Mouse (Mus musculus) spleen, postnatal 0 days (tissue): ENCODE measurements around the gene Rnf224. TPM values are rescaled to one million over a fixed set of nuclear protein-coding genes. Genes with fewer than 3 reads are reported as not detected.

Source experiments
- polyA plus RNA-seq: library from polyadenylated mRNA; unstranded; fragments of >200 nt; fragmentation: Nextera tagmentation; extraction: Ambion mirVana; gene quantifications from 2 replicates; pipeline ENCODE4 v1.2.1, GENCODE M21; 2015

Rnf224 gene
- 0.10 TPM in 1 of 2 replicates, not detected in the other for polyA plus RNA-seq

DNA sequence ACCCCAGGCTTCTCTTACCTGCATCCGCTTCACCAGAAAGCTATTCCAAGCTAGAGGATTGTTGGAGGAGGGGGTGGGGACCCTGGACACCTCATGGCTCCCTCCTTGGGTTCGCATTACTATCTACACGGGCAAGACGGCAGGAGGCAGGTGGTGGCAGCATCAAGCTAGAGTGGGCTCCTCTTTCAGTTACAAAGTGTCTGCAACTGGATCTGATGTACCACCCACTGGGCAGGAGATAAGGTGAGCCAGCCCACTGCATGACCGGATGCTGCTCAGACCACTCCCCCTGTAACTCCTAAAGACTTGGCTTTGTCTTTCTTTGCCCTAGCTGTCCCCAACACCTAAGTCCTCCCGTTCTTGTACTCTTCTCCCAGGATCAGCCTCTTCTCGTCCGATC lies at the start of gene Rnf224:
Rnf224 (minus strand) TSS at position 174 of the 400 bp plus-strand sequence.

GRCm38 (mm10) chr2:25271827-25272511 lies 35.4 kb upstream of the Rnf224 start, which contains the start of the genes Ssna1 and Anapc2:
Gene Ssna1 (minus strand): TSS chr2:25272438.
Gene Anapc2 (plus strand): TSS chr2:25272478.

GRCm38 (mm10) chr2:25262291-25262767 lies 25.7 kb upstream of the Rnf224 start, which contains the start of gene Tprn:
Gene Tprn (plus strand): TSS chr2:25262618.

DNA sequence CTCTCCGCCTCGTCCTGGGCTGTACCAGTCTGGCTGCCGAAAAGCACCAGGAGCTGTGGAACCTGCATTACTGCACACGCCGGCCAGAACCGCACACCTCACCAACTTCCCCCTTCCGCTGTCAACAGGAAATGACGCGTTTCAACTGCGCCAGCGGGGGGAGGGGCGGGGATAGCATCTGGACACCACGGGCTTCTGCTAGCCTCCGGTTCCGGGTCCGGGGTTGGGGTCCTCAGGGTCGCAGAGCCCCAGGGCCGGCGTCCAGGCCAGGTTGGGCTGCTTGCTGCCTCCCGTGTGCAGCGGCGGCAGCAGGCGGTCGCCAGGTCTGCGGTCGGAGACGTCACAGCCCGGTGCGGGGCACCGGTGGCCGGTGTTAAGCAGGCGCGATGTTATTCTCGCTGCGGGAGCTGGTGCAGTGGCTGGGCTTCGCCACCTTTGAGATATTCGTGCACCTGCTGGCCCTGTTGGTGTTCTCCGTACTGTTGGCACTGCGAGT lies 18.7 kb upstream of the Rnf224 start, which contains the start of gene Tmem203:
Tmem203 (plus strand) TSS at position 156 of the 496 bp plus-strand sequence.

DNA sequence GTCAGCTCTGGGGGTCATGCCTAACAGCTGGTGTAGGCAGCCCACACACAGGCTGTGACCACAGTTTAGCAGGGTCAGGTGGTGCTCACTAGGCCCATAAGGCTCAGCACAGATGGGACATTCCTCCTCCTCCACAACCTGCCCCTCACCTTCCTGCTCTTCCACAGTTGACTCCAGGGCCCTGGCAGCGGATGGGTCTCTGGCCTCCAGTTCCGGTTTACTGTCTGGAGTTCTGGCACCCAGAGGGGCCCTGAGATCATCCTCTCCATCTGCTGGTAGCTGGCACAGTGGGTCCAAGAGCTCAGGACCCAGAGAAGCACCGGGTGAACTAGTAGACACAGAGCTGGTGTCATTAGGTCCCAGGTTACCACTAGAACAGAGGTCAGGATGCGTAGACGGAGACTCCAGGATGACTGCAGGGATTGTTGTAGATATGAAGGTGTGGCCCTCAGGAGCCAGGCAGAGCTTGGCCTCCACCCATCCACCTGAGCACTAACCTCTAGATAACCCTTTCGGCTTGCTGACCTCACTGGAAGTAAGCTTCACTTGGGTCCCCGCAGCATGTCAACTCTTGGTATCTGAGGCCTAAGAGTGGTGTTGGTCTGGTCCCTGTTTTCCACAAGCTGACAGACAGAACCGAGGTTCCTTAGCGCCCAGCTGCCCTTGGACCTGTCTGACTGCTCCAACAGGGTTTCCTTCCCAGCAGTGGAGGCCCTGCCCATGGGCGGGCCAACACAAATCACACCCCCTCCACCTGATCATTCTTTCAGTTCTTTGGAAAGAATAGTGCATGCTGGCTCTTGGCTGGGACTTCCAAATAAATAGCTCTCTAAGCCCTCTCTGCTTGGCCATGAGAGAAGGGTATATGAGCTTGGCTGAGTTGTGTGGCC lies 9.8 kb upstream of the Rnf224 start, which contains the start of gene AL732309.1:
AL732309.1 (minus strand) TSS at position 681 of the 890 bp plus-strand sequence.

DNA sequence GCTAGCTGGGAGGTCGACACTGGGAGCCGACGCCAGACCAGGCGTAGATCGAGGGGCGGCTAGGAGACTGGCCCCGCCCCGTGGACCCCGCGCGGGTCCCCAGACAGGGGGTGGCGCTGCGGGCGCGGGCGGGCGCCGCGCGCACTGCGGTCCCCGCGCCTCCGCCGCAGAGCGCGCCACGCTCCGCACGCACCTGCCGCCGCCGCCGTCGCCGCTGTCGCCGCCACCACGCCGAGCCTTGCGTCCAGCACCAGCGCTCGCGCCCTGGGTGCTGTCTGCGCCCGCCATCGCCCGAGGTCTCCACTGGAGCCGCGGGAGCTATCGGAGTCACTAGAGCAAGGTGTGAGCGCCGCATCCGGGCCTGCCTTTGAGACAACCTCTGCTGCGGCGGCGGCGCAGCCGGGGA lies 5.5 kb upstream of the Rnf224 start, which contains the start of the genes Rnf208 and Cysrt1:
Rnf208 (plus strand) TSS at position 155 of the 406 bp plus-strand sequence.
Cysrt1 (minus strand) TSS at position 352 of the 406 bp plus-strand sequence.

GRCm38 (mm10) chr2:25234050-25234449 lies 2.5 kb downstream of the Rnf224 start, which contains the start of gene Slc34a3:
Gene Slc34a3 (minus strand): TSS chr2:25234364.

GRCm38 (mm10) chr2:25224492-25224765 lies 12.2 kb downstream of the Rnf224 start, which contains the start of gene Tubb4b:
Gene Tubb4b (minus strand): TSS chr2:25224702.

DNA sequence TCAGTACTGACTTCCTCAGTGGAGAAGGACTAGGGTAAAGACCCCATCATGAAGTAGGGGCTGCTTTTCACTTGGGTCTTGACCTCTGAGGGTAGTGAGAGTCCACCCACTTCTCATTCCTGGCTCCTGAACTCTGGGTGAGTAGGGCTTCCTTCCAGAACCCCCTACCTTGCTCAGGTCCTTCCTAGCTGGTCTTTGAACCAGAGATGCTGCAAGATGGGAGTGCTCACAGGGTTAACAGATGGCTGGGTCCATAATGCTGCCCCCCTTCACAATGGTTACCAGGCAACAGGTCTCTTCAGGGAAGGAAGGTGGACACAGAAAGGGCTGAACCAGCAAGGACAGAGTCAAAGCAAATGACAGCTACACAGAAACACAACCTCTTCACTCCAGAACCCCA lies 18.1 kb downstream of the Rnf224 start, which contains the start of gene Fam166a:
Fam166a (plus strand) TSS at position 301 of the 400 bp plus-strand sequence.

GRCm38 (mm10) chr2:25214444-25214843 lies 22.1 kb downstream of the Rnf224 start, which contains the start of gene Stpg3:
Gene Stpg3 (minus strand): TSS chr2:25214637.

GRCm38 (mm10) chr2:25211121-25211670 lies 25.4 kb downstream of the Rnf224 start, which contains the start of gene Nelfb:
Gene Nelfb (minus strand): TSS chr2:25211489.

GRCm38 (mm10) chr2:25196172-25196954 lies 40.2 kb downstream of the Rnf224 start, which contains the start of gene Tor4a:
Gene Tor4a (minus strand): TSS chr2:25196886.

Other genes starting within 250 kb of the Rnf224 start
- 16.5 and 22.2 TPM in 2 replicates for gene Nsmf, start 182.4 kb downstream of the Rnf224 start, polyA plus RNA-seq
- gene Entpd8, start 156.5 kb downstream of the Rnf224 start, polyA plus RNA-seq, result not detected in 2 replicates
- gene Noxa1, start 141.6 kb downstream of the Rnf224 start, polyA plus RNA-seq, result 0.07 and 0.21 TPM in 2 replicates
- gene Nrarp, start 56.0 kb downstream of the Rnf224 start, polyA plus RNA-seq, result 5.3 and 5.6 TPM in 2 replicates
- gene Tor4a, start 39.9 kb downstream of the Rnf224 start, polyA plus RNA-seq, result 9.0 and 12.1 TPM in 2 replicates
- gene Nelfb, start 25.3 kb downstream of the Rnf224 start, polyA plus RNA-seq, result 46.6 and 50.8 TPM in 2 replicates
- gene Stpg3, start 22.1 kb downstream of the Rnf224 start, polyA plus RNA-seq, result not detected in 2 replicates
- 0.82 and 1.2 TPM in 2 replicates for gene Fam166a, start 18.0 kb downstream of the Rnf224 start, polyA plus RNA-seq
- gene Tubb4b, start 12.1 kb downstream of the Rnf224 start, polyA plus RNA-seq, result 605 and 682 TPM in 2 replicates
- 0.07 TPM in 1 of 2 replicates, not detected in the other for gene Slc34a3, start 2.4 kb downstream of the Rnf224 start, polyA plus RNA-seq
- gene Rnf208, start 5.5 kb upstream of the Rnf224 start, polyA plus RNA-seq, result 0.69 and 0.85 TPM in 2 replicates
- not detected in 2 replicates for gene Cysrt1, start 5.7 kb upstream of the Rnf224 start, polyA plus RNA-seq
- 2.9 and 3.5 TPM in 2 replicates for gene AL732309.1, start 10.1 kb upstream of the Rnf224 start, polyA plus RNA-seq
- 31.2 and 35.2 TPM in 2 replicates for gene Tmem203, start 18.7 kb upstream of the Rnf224 start, polyA plus RNA-seq
- gene Tprn, start 25.8 kb upstream of the Rnf224 start, polyA plus RNA-seq, result 7.7 and 9.0 TPM in 2 replicates
- 176 and 182 TPM in 2 replicates for gene Ssna1, start 35.7 kb upstream of the Rnf224 start, polyA plus RNA-seq
- gene Anapc2, start 35.7 kb upstream of the Rnf224 start, polyA plus RNA-seq, result 45.1 and 48.8 TPM in 2 replicates
- gene Tmem210, start 51.4 kb upstream of the Rnf224 start, polyA plus RNA-seq, result not detected in 2 replicates
- not detected in 2 replicates for gene Lrrc26, start 53.1 kb upstream of the Rnf224 start, polyA plus RNA-seq
- gene Grin1, start 82.4 kb upstream of the Rnf224 start, polyA plus RNA-seq, result 0.06 TPM in 1 of 2 replicates, not detected in the other
- 30.8 and 37.7 TPM in 2 replicates for gene Man1b1, start 95.6 kb upstream of the Rnf224 start, polyA plus RNA-seq
- 8.5 and 10.1 TPM in 2 replicates for gene Dpp7, start 119.6 kb upstream of the Rnf224 start, polyA plus RNA-seq
- 20.1 and 27.6 TPM in 2 replicates for gene Uap1l1, start 128.9 kb upstream of the Rnf224 start, polyA plus RNA-seq
- gene Sapcd2, start 135.5 kb upstream of the Rnf224 start, polyA plus RNA-seq, result 28.3 and 28.4 TPM in 2 replicates
- 1.3 and 2.0 TPM in 2 replicates for gene Entpd2, start 159.1 kb upstream of the Rnf224 start, polyA plus RNA-seq
- gene Npdc1, start 162.6 kb upstream of the Rnf224 start, polyA plus RNA-seq, result 11.4 and 14.1 TPM in 2 replicates
- gene Fut7, start 186.5 kb upstream of the Rnf224 start, polyA plus RNA-seq, result 1.7 and 2.6 TPM in 2 replicates
- gene Abca2, start 191.9 kb upstream of the Rnf224 start, polyA plus RNA-seq, result 1.5 and 1.6 TPM in 2 replicates
- gene Clic3, start 220.1 kb upstream of the Rnf224 start, polyA plus RNA-seq, result 4.8 and 4.9 TPM in 2 replicates
- 22.5 and 28.9 TPM in 2 replicates for gene Paxx, start 224.3 kb upstream of the Rnf224 start, polyA plus RNA-seq
- 1.7 and 2.4 TPM in 2 replicates for gene Ptgds, start 233.3 kb upstream of the Rnf224 start, polyA plus RNA-seq